Mouse (Mus musculus) spleen, postnatal 10 days (tissue): ENCODE data around the gene Zfp106.
A peak's percentile ranks its signal among the peaks of the same experiment; 100 is the strongest.
"Not testable (repeated sequence)": the region's sequence is repeated elsewhere in the genome, so short reads cannot be mapped to it uniquely, and the experiment has no call there.

Experiments used
- DNase-seq, 2 experiments: peaks; one replicate each; pipeline ENCODE4 v3.0.0; 2021 to 2022; ENCODE audit warnings: low spot score in 2 of 2

Zfp106 gene

DNA sequence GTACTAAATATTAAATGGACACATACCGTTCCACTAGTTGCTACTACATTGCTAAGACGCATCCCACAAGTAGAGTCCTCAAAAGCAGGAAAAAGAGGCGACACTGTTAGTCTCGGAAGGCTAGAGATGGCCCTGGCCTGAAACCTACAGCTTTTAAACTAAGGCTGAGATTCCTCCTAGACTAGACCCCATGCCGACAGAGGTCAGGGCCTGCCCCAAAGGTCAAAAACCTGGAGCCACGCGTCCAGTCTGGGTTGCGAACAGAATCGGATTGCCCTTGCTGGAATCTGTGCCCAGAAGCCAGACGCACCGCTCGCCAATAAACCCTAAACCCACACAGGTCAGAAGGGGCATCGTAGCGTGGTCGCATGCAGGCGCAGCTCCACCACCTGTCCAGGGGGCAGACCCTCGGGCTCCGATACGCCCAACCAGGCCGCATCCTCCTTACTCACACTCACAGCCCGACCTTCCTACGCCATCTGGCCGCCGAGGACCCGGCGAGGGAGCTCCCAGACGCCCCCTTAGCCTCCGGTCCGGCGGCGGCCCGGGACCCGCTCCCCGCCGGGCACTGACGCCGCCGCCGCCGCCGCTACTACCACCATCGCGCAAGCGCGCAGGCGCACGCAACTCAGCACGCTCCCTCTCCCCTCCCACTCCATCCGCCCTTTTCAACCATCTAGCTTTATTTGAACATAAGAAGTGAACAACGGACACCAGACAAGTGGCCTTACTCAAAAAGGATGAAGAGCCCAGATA lies at the start of gene Zfp106:
TSS of gene Zfp106 (minus strand) at position 609 of the 756 bp plus-strand sequence.
- DNase-seq = peak; percentile 81 to 90

DNA sequence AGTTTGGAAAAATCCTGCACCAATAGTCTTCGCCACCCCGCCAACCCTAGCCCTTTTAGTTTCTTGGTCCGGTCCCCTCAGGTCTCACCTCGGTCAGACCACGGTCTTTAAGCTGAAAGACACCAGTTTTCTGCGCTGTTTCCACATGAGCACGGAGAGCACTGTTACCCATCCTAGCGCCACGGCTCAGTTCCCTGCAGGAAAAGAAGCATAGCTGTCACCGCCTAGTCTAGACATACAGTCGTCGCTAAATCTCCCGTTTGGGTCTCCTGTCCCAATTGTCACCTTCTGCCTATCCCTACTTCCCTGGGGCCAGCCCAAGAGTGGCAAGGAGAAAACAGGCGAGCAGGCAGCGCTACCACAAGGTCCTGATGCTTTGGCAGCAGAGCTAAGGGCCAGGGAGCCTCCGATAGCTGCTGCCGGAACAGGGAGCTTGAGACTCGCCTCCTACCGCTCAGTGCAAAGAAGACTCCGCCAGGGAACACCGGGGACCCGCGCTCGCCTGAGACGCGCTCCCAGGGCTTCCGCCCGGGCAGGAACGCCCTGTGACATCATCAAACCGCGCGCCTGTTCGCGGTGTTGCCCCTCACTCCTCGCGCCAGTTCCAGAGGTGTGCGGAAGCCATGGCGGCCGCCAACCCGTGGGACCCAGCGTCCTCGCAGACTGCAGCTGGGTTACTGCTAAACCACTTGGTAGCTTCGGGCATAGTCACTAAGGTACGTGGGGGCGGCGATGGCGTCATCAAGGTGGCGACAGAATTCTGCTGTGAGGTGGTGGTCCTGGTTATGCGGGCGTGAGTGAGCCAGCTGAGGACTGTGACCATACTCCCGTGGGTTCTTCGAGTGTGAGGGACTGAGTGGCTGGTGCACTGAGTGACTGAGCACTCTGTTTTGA lies 45.4 kb upstream of the Zfp106 start, which contains the start of the genes Haus2 and Lrrc57:
TSS of gene Haus2 (plus strand) at position 554 of the 894 bp plus-strand sequence.
TSS of gene Lrrc57 (minus strand) at position 691 of the 894 bp plus-strand sequence.
- peak; percentile 92 to 95 for DNase-seq

DNA sequence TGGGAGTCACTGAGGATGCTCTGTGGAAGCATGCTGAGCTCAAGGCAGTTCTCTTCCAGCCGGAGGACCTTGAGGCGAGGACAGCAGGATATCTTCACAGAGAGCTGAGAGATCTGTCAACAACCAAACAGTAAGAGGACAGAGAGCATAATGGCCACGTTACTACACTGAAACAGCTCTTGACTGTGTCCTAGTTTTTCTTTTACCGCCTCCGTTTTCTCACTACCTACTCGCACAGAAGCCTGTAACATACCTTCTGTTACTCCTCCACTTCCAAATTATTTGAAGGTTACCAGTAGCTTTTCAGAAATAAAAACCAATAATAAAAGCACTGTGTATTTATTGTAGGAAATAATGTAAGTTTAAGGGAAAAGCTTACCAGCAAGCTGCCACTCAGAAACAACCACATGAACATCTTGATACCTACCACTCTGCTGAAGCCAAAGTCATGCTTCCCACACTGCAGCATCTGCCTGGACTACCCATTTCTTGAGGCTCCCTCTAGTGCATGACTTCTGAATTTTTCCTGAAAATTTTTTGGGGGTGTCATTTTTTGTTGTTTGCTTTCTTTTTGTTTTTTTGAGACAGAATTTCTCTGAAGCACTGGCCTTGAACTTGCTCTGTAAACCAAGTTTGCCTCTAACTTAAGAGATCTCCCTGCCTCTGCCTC lies 42.5 kb upstream of the Zfp106 start:
- no peak for DNase-seq

DNA sequence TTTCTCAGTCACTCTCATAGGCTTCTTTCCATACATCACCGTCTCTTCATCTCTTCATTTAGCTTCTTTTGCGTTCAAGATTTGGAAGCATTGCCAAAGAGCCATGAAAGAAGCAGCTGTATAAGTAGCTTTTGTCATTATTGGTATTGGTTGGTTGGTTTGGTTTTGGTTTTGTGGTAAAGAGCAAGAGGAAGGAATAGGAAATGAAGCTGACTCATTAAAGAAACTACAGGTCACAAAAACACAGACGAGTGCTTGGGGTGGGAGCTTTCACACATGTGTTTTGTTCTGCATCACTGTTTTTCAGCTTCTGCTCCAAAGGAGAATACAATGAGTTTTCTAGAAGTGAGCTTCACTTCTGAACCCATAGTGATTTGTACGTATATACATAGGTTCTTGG lies 35.9 kb upstream of the Zfp106 start:
- no peak for DNase-seq

DNA sequence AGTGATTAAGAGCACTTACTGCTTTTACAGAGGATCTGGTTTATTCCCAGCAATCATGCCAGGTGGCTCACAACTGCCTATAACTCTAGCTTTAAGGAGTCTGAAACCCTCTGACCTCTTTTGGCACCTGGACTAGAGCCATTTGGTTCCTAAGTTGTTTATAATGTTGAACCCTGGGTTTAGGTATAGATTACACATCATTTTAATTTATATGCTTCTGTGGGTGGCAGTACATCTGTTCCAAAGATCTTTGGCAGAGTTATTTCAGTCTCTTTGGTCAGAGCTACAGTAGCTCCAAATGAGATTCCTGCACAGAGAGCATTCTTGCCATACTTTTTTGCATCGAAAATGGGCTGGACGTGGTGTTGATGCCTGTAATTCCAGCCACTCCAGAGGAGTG lies 34.1 kb upstream of the Zfp106 start:
- DNase-seq = no peak

DNA sequence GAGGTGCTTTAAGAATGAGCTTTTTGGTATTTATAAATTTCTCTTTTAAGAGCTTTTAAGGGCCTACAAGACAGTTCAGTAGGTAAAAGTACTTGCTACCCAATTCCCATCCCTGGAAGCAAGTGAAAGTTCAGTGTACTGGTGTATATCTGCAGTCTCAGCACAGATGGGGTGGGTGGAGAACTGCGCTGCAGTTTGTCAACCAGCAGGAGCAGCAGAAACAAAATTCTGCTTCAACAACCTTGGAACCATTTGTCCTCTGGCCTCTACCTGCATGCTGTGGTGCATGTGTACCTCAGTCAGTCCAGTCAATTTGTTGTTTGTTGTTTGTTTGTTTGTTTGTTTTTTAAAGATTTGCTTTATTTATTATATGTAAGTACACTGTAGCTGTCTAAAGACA lies 28.6 kb upstream of the Zfp106 start:
- DNase-seq = no peak

DNA sequence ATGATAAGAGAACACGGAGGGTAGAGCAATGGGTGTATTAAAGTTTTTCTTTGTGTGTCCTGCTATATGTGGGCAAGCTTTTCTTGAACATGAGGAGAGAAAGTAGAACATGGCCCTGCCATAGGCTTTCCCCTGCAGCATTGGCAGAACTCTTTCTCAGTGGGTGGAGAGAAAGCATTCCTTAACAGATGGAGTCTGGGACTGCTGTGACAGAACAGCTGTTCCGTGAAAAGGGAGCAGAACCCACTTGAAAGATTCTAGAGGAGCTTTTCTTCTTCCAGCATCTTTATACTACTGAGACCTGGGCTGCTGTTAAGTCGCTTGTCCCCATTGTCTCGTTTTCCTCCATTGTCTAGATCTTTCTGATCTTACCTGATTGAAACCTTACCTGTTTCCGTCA lies 26.1 kb upstream of the Zfp106 start:
- DNase-seq = no peak

DNA sequence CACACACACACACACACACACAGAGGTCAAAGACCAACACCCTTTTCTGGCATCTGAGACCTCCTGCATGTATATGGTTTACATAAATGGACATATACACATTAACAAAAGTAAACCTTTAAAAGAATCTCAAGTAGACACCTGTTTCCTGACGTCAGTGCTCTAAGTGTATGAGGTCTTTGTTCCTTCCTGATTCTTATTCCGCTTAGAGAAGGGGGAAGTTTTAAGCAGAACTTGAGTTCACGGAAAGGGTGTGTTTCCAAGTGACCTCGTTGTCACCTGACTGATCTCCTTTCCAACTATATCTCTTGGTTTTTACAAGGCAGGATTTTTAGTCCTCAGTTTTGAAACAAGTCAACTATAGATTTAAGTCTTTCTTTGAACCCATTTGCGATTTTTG lies 14.6 kb upstream of the Zfp106 start:
- no peak for DNase-seq

DNA sequence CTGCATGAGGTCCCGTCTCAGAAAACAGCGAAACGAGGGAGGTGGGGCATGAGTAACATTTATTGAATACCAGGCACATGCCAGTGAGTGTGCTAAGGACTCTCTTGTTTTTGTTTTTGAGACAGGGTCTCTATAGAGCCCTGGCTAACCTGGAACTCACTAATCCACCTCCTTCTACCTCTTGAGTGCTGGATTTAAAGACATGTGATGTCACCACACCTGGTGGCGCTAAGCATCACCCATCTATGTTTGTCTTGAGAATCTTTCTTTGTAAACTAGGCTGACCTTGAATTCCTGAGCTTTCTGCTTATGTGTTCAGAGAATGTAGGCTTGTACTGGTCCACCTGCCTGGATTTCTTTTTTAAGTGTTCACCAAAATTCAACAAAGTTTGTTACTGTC lies 14.2 kb upstream of the Zfp106 start:
- no peak for DNase-seq

DNA sequence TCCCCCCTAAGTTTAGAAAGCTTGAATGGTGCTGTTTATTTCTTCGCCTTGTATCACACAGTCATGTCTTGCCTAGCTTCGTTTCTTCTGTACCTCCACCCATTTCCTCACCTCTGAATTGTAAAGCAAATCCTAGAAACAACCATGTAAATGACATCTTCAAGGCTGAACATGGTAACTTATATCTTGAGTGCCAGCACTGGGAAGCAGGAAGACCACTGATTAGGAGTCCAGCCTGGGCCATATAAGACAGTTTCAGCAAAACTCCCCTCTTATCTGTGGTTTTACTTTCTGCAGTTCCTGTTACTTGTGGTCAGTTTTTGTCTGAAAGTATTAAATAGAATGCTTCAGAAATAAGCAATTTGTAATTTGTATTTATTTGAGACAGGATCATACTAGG lies 12.3 kb upstream of the Zfp106 start:
- DNase-seq = no peak

DNA sequence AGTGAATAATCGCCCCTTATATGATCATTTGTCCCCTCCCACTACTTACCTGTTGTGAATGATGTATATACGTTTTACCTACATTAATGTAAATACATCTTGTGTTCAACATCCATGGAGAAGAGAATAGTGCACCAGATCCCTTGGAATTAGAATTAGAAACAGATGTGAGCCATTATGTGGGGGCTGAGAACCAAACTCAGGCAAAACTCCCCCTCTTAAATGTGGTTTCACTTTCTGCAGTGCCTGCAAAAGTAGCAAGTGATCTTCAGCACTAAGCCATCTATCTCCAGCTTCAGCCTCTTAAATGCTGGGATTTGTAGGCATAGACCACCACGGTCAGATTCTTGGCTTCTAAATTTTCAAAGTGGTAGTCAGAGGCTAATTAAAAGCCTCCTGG lies 11.5 kb upstream of the Zfp106 start:
- no peak for DNase-seq

DNA sequence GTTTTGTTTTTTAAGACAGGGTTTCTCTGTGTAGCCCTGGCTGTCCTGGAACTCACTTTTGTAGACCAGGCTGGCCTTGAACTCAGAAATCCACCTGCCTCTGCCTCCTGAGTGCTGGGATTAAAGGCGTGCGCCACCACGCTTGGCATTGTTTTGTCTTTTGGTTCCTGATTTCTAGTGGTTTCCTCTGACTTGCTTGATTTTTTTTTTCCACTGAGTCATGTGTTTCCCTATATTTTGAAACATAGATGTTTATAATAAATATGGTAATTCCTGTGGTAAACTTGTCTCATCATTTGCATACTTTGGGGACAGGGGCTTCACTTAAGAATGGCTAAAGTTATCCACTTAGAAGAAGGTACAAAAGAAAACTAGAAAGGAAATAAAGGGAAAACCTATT lies 8.5 kb upstream of the Zfp106 start:
- not testable (repeated sequence) for DNase-seq

DNA sequence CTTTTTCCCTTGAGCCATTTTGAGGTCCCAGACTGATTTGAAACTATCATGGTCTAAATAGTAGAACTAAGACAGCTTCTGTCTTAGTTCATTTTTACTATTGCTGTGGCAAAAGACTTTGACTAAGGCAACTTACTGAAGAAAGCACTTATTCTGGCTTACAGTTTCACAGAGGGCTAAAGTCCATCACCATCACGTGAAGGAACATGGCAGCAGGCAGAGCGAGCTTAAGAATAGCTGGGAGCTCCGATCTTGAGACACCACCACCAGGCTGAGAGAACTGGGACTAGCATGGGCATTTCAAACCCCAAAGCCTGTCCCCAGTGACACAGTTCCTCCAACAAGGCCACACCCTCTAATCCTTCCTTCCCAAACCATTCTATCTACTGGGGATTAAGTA lies 7.4 kb upstream of the Zfp106 start:
- DNase-seq = no peak

DNA sequence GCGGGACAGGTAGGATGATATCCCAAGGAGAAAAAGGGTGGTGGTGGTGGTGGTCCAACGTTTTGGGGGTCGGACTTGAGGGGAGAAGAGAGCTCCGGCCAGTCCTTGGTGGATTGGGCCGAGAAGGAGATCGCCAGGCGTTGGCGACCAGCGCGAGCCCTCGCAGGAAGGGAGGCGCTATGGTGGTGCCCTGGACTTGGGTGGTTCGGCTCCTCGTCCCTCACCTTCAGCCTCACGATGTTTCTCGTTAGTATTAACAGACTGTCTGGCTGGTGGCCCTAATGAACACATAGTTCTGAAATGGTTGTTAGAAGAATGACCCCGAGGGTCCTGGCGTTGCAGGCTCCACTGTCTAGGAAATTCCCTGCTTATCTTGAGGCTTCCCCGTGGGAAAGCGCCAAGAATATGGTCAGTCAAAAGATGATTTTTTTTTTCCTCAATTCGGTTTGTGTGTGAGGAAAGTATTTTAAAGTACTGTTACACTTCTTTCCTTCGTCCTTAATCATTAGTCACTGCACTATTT lies 4.2 kb upstream of the Zfp106 start:
- DNase-seq = no peak

DNA sequence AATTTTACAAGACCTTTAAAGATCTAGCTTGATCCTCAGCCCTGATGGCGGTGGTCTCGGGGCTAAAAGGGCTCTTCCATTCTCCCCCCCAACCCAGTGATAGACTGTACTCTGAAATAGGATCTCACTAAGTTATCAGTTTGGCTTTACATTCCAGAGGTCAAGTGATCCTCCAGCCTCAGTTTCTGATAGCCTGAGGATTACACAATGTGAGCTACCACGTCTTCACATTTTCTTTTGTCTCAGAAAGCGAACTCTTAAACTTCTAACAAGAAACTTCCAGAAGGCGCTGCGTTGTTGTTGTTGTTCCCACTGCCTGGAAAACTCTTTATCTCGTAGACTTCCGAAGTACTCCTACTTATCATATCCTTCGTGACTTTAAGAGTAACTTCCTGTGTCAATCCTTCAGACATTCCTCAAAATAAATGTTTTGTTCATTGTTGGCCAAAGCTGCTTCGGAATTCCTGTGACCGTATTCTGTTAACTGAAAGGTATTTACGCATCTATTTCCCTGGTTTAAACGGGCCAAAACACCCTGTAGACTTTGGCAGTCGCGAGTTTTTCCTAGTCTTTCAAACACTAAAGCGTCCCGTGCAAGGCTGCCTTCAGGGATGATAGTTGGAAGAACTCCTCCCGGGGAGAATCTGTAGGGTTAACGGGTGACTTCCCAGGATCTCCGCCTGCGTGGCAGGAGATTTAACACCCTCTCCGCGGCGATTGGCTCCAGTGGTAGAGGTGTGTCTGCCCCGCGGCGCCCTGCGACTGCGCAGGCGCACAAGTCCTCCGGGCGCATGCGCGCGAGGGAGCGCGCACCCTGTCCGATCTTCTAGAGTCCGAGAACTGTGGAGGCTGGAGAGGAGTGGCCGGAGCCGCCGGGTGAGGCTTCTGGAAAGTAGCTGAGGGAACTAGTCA lies 3.5 kb upstream of the Zfp106 start, which contains the start of gene Snap23:
TSS of gene Snap23 (plus strand) at position 786 of the 912 bp plus-strand sequence.
- DNase-seq = peak; percentile 88 to 91

DNA sequence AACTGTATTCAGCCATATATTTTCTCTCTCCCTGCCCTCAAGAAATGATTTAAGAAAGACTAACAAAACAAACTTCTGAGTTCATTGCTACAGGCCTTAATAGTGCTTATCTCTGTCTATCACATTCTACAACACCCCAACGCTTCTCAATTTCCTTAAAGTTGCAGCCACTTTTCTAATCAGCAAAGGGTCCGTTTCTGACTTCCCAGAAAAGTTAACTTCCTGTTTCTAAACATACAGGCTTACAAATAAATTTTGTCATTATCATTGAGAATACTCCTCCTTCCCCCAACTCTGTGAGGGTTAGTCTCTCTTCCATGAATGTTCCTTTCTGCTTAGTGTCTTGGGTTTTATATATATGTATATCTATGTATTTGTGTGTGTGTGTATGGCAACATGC lies 1.7 kb upstream of the Zfp106 start:
- DNase-seq = no peak

DNA sequence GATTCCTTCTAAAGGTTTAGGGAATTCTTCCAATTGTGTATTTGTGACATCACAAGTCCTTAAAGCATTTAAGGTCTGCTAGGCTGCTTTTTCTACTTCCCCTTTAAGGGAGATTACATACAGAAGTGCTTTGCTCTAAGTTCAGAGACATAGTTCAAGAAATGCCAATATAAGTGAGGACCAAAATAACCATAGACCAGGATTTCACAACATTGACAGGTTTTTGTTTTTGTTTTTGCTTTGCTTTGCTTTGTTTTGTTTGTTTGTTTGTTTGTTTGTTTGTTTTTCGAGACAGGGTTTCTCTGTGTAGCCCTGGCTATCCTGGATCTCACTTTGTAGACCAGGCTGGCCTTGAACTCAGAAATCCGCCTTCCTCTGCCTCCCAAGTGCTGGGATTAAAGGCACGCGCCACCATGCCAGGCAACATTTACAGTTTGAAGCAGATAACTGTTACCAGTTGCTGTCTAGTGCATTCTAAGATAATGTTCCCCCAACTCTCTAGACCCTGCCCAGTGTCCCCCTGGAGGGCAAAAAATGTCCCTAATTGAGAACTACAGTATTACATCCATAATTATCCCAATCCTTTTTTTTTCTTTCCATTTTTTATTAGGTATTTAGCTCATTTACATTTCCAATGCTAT lies 1.0 kb upstream of the Zfp106 start:
- not testable (repeated sequence) for DNase-seq

DNA sequence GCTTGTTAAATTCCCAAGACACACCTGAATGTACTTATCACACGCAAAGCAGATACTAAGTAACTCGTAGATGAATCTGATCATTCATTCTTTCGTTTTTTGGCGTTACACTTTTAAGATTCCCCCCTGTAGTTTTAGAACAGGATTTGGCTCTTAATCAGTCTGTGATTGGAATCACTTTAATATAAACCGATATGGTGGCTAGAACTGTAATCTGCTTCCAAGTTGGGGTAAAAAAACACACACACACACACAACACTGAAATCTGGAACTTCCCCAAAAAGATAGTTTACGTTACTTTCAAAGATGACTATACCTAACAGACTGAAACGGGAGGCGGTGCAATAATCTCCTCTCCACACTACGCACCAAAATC lies 796 bp downstream of the Zfp106 start:
- no peak for DNase-seq

DNA sequence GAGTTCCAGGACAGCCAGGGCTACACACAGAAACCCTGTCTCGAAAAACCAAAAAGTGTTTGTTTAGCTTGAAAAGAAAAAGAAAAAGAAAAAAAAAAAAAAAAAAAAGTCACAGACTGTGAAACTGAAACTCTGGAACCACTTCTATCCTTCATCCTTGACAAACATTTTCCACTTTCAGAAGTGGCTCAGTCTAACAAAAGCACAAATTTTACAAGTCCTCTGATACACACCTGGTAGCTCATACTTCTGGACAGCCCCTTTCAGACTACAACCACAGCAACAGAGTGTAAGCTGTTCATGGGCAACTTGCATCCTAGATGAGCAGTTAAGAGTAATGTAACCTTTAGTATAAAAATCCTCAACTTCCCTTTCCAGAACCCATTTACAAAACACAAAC lies 2.1 kb downstream of the Zfp106 start:
- no peak for DNase-seq

DNA sequence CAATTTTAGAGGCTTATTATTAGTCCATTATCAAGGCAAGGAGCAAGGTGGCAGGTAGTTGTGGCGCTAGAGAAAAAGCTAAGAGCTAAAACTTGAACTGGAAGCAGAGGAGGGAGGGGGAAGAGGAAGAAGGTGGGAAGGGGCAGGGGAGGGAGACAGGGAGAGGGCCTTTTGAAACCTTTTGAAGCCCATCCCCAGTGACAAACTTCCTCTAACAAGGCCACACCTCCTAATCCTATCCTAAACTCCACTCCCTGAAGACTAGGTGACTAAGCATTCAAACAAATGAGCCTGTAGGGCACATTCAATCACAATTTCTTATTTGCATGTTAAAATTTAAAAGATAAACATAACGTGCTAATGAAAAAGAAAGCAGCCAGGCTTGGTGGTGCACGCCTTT lies 4.8 kb downstream of the Zfp106 start:
- no peak for DNase-seq
